Mouse (Mus musculus) brain, embryonic 14.5 days (tissue): ENCODE measurements around the gene Atp11c.

Experiments used
- CTCF ChIP-seq: fragments of 200-500 bp; IDR thresholded peaks from 2 replicates; pipeline ENCODE4 v1.5.1; 2012; ENCODE audit warnings: inconsistent platforms, mild to moderate bottlenecking, moderate library complexity, borderline replicate concordance; ENCODE audit not compliant: insufficient read depth, insufficient read length; ENCODE audit errors: extremely low read depth
- POLR2A ChIP-seq: fragments of 200-500 bp; IDR thresholded peaks from 2 replicates; pipeline ENCODE4 v1.6.1; 2012; ENCODE audit warnings: mild to moderate bottlenecking, inconsistent platforms, borderline replicate concordance; ENCODE audit not compliant: poor library complexity, insufficient read depth, insufficient read length, severe bottlenecking; ENCODE audit errors: extremely low read depth

DNA sequence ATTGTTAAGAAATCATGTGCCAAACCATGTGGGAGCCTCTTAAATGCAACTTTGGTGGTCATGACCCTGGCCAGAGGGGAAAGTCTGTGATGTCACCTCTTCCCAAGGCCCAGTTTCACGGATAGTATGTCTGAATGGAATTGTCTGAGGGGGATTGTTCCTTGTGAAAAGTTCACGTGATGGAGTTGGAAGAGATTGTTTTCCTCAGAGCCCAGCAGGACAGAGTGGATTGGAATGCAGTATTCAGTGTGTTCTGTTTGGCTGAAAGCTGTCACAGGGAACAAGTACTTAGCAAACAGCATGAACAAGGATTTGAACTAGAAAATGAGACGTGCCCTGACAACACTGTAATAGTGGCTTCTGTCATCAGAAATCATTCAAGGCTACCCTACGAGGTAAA is 37.3 kb downstream of the Atp11c start:
- TF ChIP-seq CTCF (no peak), POLR2A (no peak)
